Mouse (Mus musculus) spleen, adult 2 months (tissue): ENCODE data around the gene Cobl. TPM values are rescaled to one million over a fixed set of nuclear protein-coding genes. Genes with fewer than 3 reads are reported as not detected.

Experiments used
- DNase-seq, 2 experiments: peaks; one replicate each; pipeline versions ENCODE4 v3.0.0 to v3.0.0-alpha.2; 2012 to 2021; ENCODE audit warnings: low spot score in 2 of 2, low read depth in 1 of 2
- H3K27ac ChIP-seq: fragments of 200-500 bp; 2 replicates; pipeline ENCODE4 v1.5.1; 2012; ENCODE audit warnings: low read length, inconsistent platforms; ENCODE audit not compliant: insufficient read depth
- H3K27me3 ChIP-seq: fragments of 200-500 bp; 2 replicates; pipeline ENCODE4 v1.6.1; 2012; ENCODE audit warnings: mild to moderate bottlenecking, moderate library complexity, low read length, inconsistent platforms; ENCODE audit not compliant: control insufficient read depth, insufficient read depth
- H3K36me3 ChIP-seq: fragments of 200-500 bp; 2 replicates; pipeline ENCODE4 v1.6.1; 2012; ENCODE audit warnings: mild to moderate bottlenecking, low read length, inconsistent platforms; ENCODE audit not compliant: control insufficient read depth, insufficient read depth
- H3K4me1 ChIP-seq: fragments of 200-500 bp; 2 replicates; pipeline ENCODE4 v1.6.1; 2011; ENCODE audit warnings: inconsistent platforms; ENCODE audit not compliant: control insufficient read depth, insufficient read depth, insufficient read length
- H3K4me3 ChIP-seq: fragments of 200-500 bp; 2 replicates; pipeline ENCODE4 v1.5.1; 2011; ENCODE audit warnings: mild to moderate bottlenecking, inconsistent platforms; ENCODE audit not compliant: insufficient read depth, insufficient read length; ENCODE audit errors: extremely low read depth
- CTCF ChIP-seq: fragments of 200-500 bp; IDR thresholded peaks from 2 replicates; pipeline ENCODE4 v1.5.1; 2011; ENCODE audit warnings: mild to moderate bottlenecking, inconsistent platforms; ENCODE audit not compliant: insufficient read depth, insufficient read length, insufficient replicate concordance; ENCODE audit errors: extremely low read depth
- POLR2A ChIP-seq: fragments of 200-500 bp; IDR thresholded peaks from 2 replicates; pipeline ENCODE4 v1.6.1; 2011; ENCODE audit warnings: low read depth, low read length, inconsistent platforms
- WGBS: fragments of 180-500 bp; shearing (Covaris S2); methylation state at CpG from one replicate; pipeline ENCODE4 v1.1.7; 2018; 5-methylcytosine and 5-hydroxymethylcytosine counted together
- polyA plus RNA-seq: library from polyadenylated mRNA; depleted of rRNA; stranded (reverse); fragments of >200 nt; gene quantifications from 2 replicates; pipeline ENCODE4 v1.2.3, GENCODE M21; 2012

Gene Cobl
- polyA plus RNA-seq, 1 experiment: 0.32 TPM

GRCm38 (mm10) chr11:12197542-12197941, 267.2 kb downstream of the Cobl start:
- 89% methylated on average over 4 of the region's 4 CpGs for WGBS

GRCm38 (mm10) chr11:12195390-12195789, 269.4 kb downstream of the Cobl start:
- Histone ChIP-seq H3K36me3 (no peaks in the 10 kb centered on the region), H3K4me3 (no peak overlapping the region), H3K27me3 (no peaks in the 10 kb centered on the region), H3K4me1 (no peaks in the 10 kb centered on the region), H3K27ac (no peak overlapping the region)
- no peak for DNase-seq
- WGBS: 82% methylated on average over 3 of the region's 3 CpGs
- TF ChIP-seq POLR2A (no peak), CTCF (no peak)

More at GRCm38 (mm10) chr11:12197542-12197941, 267.2 kb downstream of the Cobl start:
- no peak overlapping the region for H3K4me3 ChIP-seq
- TF ChIP-seq CTCF: no peak
- TF ChIP-seq POLR2A: no peak
- H3K27me3 ChIP-seq: no peaks in the 10 kb centered on the region
- H3K36me3 ChIP-seq: no peaks in the 10 kb centered on the region
- DNase-seq: no peak
- H3K27ac ChIP-seq: no peak overlapping the region
- no peaks in the 10 kb centered on the region for H3K4me1 ChIP-seq

GRCm38 (mm10) chr11:12193369-12193768, 271.4 kb downstream of the Cobl start:
- no peaks in the 10 kb centered on the region for H3K27me3 ChIP-seq
- DNase-seq: no peak
- TF ChIP-seq CTCF (no peak), POLR2A (no peak)
- H3K4me3 ChIP-seq: no peak overlapping the region
- no peaks in the 10 kb centered on the region for H3K4me1 ChIP-seq
- no peaks in the 10 kb centered on the region for H3K36me3 ChIP-seq
- 72% methylated on average over 4 of the region's 4 CpGs for WGBS
- no peak overlapping the region for H3K27ac ChIP-seq

DNA sequence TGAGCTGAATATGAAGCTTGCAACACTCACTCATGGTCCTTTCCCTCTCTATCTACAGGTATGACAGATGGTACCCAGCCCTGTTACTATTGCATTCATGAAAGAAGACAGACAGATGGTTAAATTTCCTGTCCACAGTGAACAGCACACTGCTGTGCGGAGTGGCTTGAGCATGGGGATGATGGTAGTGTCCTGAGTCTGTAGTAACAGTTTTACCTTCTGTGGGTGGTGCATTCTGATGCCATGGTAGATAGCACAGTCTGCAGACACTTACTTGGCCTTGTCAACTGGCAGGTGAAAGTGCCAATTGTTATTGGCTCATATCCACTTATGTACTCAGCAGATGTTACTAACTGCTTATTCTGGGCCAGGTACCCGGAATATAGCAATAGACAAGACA, 273.4 kb downstream of the Cobl start:
- no peak for DNase-seq
- H3K4me3 ChIP-seq: no peak overlapping the region
- no peaks in the 10 kb centered on the region for H3K36me3 ChIP-seq
- no peaks in the 10 kb centered on the region for H3K4me1 ChIP-seq
- no peaks in the 10 kb centered on the region for H3K27me3 ChIP-seq
- TF ChIP-seq POLR2A (no peak), CTCF (no peak)
- 77% methylated on average over 2 of the region's 2 CpGs for WGBS
- no peak overlapping the region for H3K27ac ChIP-seq

DNA sequence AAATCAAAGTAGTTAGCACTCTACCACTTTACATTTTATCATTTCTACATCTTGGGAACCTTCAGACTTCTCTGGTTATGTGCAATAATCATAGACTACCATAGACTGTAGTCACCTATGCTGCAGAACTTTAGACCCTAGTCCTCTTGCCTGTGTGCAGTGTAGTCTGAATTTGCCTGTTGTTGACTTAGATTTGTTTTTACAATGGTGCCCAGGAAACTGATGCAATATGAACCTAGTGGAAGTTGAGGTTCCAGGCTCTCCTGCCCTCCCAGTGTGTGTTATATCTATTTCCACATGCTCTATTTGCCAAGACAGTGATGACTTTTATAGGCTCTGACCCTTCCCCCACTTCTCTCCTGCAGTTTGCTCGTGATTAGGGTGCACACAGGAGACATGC, 274.3 kb downstream of the Cobl start:
- Histone ChIP-seq H3K4me3 (no peak overlapping the region), H3K36me3 (no peaks in the 10 kb centered on the region), H3K4me1 (no peaks in the 10 kb centered on the region), H3K27me3 (no peaks in the 10 kb centered on the region), H3K27ac (no peak overlapping the region)
- 42% methylated on average over 1 of the region's 1 CpGs for WGBS
- TF ChIP-seq CTCF: no peak
- no peak for DNase-seq
